Mouse (Mus musculus): Measurements from ENCODE around the gene Ssh1. TPM values are rescaled to one million over a fixed set of nuclear protein-coding genes. Genes with fewer than 3 reads are reported as not detected.

Ssh1 gene
- total RNA-seq, 2 experiments from 2014 or later, result 27.9 to 30.9 TPM

- DNase-seq, result no peak
Observed at GRCm38 (mm10) chr5:113889181-113889906, 104.3 kb downstream of the Ssh1 start.

GRCm38 (mm10) chr5:113888186-113888795 lies 105.4 kb downstream of the Ssh1 start:
- no peak for DNase-seq

- DNase-seq, result no peak
Observed at GRCm38 (mm10) chr5:113887132-113887531, 106.6 kb downstream of the Ssh1 start.

Other genes with a start within 250 kb of the Ssh1 start
- 10 to 100 TPM; 51.2 to 56.8 TPM for gene Sart3, start 221.4 kb downstream of the Ssh1 start, total RNA-seq (2021)
- gene Iscu, start 221.1 kb downstream of the Ssh1 start, total RNA-seq (2021), result 100 to 1,000 TPM; 110 to 126 TPM
- 10 to 100 TPM; 22.0 to 25.7 TPM for gene Tmem119, start 193.4 kb downstream of the Ssh1 start, total RNA-seq (2021)
- gene Selplg, start 161.2 kb downstream of the Ssh1 start, total RNA-seq (2021), result 10 to 100 TPM; 30.2 to 30.3 TPM
- gene Coro1c, start 85.1 kb downstream of the Ssh1 start, total RNA-seq (2021), result 10 to 100 TPM; 86.9 to 99.4 TPM
- gene Dao, start 9.8 kb upstream of the Ssh1 start, total RNA-seq (2021), result under 1 TPM; 0.22 to 0.28 TPM
- gene Usp30, start 71.6 kb upstream of the Ssh1 start, total RNA-seq (2021), result 10 to 100 TPM; 37.8 to 39.3 TPM
- gene Svop, start 97.7 kb upstream of the Ssh1 start, total RNA-seq (2021), result 100 to 1,000 TPM; 170 to 175 TPM
- 1 to 10 TPM; 5.8 to 5.9 TPM for gene Alkbh2, start 134.3 kb upstream of the Ssh1 start, total RNA-seq (2021)
- gene Ung, start 136.5 kb upstream of the Ssh1 start, total RNA-seq (2021), result 1 to 10 TPM; 2.0 to 3.6 TPM
- gene Acacb, start 152.6 kb upstream of the Ssh1 start, total RNA-seq (2021), result 1 to 10 TPM; 4.8 to 6.5 TPM

All from layer of hippocampus, postnatal 36 days (tissue).